Mouse (Mus musculus) lung, postnatal 4 days (tissue): ENCODE measurements around the gene Apon.
"Not testable (repeated sequence)": the region's sequence is repeated elsewhere in the genome, so short reads cannot be mapped to it uniquely, and the experiment has no call there.

Experiments
- DNase-seq, 2 experiments: peaks; one replicate each; pipeline ENCODE4 v3.0.0; 2021

Gene Apon

GRCm38 (mm10) chr10:128253677-128254255, at the start of gene Apon:
Gene Apon (plus strand): TSS chr10:128254096.
- no peak for DNase-seq

- no peak for DNase-seq
These were observed 49.0 kb upstream of the Apon start for GRCm38 (mm10) chr10:128204941-128205340.

GRCm38 (mm10) chr10:128208326-128208725, 45.6 kb upstream of the Apon start:
- DNase-seq: no peak

GRCm38 (mm10) chr10:128209311-128210009, 44.4 kb upstream of the Apon start:
- DNase-seq: no peak

- no peak for DNase-seq
These were observed 43.8 kb upstream of the Apon start for GRCm38 (mm10) chr10:128210131-128210530.

GRCm38 (mm10) chr10:128210954-128211353, 42.9 kb upstream of the Apon start:
- DNase-seq: peak in 1 of 2 experiments; percentile 22

- DNase-seq: peak; percentile 90 to 91
These were observed 42.3 kb upstream of the Apon start, which contains the start of gene Spryd4 for GRCm38 (mm10) chr10:128211390-128212108. Gene Spryd4 (minus strand): TSS chr10:128211807.

- DNase-seq: no peak
These were observed 41.7 kb upstream of the Apon start for GRCm38 (mm10) chr10:128212148-128212547.

GRCm38 (mm10) chr10:128212871-128213323, 41.0 kb upstream of the Apon start:
- peak; percentile 54 to 76 for DNase-seq

- DNase-seq: not testable (repeated sequence)
These were observed 39.8 kb upstream of the Apon start for GRCm38 (mm10) chr10:128214112-128214511.

GRCm38 (mm10) chr10:128214981-128215380, 38.9 kb upstream of the Apon start:
- DNase-seq: no peak

GRCm38 (mm10) chr10:128218387-128219117, 35.3 kb upstream of the Apon start:
- DNase-seq: no peak

GRCm38 (mm10) chr10:128221533-128222286, 32.2 kb upstream of the Apon start:
- DNase-seq: no peak

GRCm38 (mm10) chr10:128225064-128225463, 28.8 kb upstream of the Apon start:
- no peak for DNase-seq

- no peak for DNase-seq
These were observed 28.4 kb upstream of the Apon start, which contains the start of gene Mip for GRCm38 (mm10) chr10:128225538-128225937. Gene Mip (plus strand): TSS chr10:128225838.

GRCm38 (mm10) chr10:128227592-128227991, 26.3 kb upstream of the Apon start:
- DNase-seq: no peak

GRCm38 (mm10) chr10:128228009-128228408, 25.9 kb upstream of the Apon start:
- DNase-seq: no peak

- DNase-seq: no peak
These were observed 23.3 kb upstream of the Apon start for GRCm38 (mm10) chr10:128230582-128230981.

- DNase-seq: no peak
These were observed 22.8 kb upstream of the Apon start for GRCm38 (mm10) chr10:128231146-128231545.

- peak; percentile 90 to 91 for DNase-seq
These were observed 22.0 kb upstream of the Apon start, which contains the start of gene Timeless for GRCm38 (mm10) chr10:128231697-128232419. Gene Timeless (plus strand): TSS chr10:128232065.

- peak in 1 of 2 experiments; percentile 72 for DNase-seq
These were observed 21.4 kb upstream of the Apon start for GRCm38 (mm10) chr10:128232420-128232985.
